Mouse (Mus musculus) lung, adult 18-20 months (tissue): Measurements from ENCODE around the gene Olfr374.
"Not testable (repeated sequence)": the region's sequence is repeated elsewhere in the genome, so short reads cannot be mapped to it uniquely, and the experiment has no call there.

ENCODE experiments used
- DNase-seq, 2 experiments: peaks; one replicate each; pipeline ENCODE4 v3.0.0; 2022; ENCODE audit warnings: mixed read lengths in 2 of 2

The Olfr374 gene

GRCm38 (mm10) chr8:72106740-72107139 is at the start of gene Olfr374:
Gene Olfr374 (plus strand): TSS chr8:72107040.
- no peak for DNase-seq

- not testable (repeated sequence) for DNase-seq
Measured at GRCm38 (mm10) chr8:72057643-72058042, 49.2 kb upstream of the Olfr374 start.

DNA sequence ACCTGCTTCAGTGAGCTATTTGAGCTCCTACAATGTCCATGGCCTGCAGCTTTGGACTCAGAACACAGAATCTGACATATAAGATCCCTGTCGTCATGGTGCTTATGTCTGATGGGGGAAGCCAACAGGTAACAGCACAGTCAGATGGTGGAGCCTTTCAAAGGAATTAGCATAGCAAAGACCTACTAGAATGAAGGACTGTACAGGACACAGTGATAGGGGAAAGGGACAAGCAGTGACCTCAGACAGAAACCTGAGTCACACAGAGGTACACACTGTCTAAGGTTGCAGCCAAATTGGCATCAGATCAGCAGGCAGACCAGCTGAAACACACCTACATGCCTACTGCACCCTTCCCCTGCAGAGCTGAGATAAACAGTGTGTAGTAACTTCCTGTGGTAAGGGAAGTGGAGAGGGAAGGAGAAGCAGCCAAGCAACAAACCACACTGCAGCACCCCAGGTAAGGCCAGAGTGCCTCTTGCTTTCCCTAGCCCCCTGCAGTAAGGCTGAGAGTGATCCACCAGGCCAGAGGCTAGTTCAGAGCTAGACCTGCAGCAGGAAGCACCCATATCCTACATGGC is 39.9 kb upstream of the Olfr374 start:
- DNase-seq = not testable (repeated sequence)

DNA sequence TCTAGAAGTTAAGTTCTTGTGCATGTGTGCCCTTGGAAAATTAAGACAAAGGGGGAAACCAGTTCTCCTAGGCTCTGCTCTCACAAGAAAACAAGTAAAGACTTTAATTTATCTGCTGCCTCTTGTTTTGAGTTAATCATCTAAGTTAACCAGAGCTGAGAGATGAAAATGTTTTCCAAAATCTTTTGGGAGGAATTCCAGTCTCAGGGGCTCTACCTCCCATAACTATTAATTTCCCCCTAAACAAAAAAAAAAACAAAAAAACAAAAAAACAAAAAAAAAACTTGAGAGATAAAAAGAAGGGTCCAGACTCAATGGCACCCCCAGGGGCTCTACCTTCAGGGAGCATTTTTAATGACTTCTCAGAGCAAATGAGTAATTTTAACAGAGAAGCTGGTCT is 24.0 kb upstream of the Olfr374 start, which contains the start of gene Olfr373:
Olfr373 (plus strand) TSS at position 301 of the 400 bp plus-strand sequence.
- not testable (repeated sequence) for DNase-seq

- no peak for DNase-seq
Measured at GRCm38 (mm10) chr8:72084744-72085143, 22.1 kb upstream of the Olfr374 start.

GRCm38 (mm10) chr8:72087611-72088010 is 19.2 kb upstream of the Olfr374 start:
- not testable (repeated sequence) for DNase-seq

- not testable (repeated sequence) for DNase-seq
Measured at GRCm38 (mm10) chr8:72096721-72097120, 10.1 kb upstream of the Olfr374 start.

DNA sequence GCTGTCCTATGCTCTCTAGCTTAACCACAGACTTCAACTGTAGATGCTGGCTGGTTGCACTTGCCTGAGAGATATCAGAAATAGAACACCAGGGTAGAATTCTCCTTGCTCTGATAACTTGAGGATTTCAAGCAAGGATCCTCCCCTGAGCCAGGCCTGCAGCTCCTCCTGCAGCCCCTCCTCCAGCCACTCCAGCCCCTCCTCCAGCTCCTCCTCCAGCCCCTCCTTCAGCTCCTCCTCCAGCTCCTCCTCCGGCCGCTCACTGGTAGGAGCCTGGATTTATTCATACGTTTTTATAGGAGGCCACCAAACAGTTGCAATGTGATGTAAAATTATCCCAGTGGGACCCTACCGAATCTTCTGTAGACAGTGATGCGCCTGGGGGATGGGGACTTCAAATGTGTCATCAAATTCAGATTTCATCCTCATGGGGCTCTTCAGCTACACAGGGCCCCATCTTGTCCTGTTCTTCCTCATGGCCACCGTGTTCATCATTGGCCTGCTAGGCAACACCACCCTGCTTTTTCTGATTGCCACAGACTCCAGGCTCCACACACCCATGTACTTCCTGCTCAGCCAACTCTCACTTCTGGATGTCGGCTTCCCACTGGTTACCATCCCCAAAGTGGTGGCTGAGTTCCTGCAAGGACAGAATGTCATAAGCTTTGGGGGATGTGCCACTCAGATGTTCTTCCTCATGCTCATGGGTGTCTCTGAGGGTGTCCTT is 7.3 kb upstream of the Olfr374 start:
- DNase-seq = peak; percentile 59

GRCm38 (mm10) chr8:72105165-72105564 is 1.7 kb upstream of the Olfr374 start:
- no peak for DNase-seq

- no peak for DNase-seq
Measured at GRCm38 (mm10) chr8:72110876-72111275, 4.0 kb downstream of the Olfr374 start.

- DNase-seq = no peak
Measured at GRCm38 (mm10) chr8:72112486-72112885, 5.6 kb downstream of the Olfr374 start.

DNA sequence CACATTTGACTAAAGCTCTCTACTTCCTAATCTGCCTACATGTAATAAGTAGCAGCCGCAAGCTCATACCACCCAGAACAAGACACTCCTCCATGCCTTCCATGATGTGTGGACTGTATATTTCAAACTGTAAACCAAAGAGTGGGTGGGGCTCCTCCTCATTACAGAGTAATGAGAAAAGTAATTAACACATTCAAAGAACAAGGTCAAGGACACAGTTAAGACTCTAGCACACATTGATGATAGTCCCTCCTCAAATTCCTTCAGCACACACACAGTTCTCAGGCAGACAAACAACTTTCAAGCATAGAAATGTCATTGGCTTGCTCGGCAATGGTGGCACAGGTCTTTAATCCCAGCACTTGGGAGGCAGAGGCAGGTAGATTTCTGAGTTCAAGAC is 8.4 kb downstream of the Olfr374 start:
- no peak for DNase-seq

DNA sequence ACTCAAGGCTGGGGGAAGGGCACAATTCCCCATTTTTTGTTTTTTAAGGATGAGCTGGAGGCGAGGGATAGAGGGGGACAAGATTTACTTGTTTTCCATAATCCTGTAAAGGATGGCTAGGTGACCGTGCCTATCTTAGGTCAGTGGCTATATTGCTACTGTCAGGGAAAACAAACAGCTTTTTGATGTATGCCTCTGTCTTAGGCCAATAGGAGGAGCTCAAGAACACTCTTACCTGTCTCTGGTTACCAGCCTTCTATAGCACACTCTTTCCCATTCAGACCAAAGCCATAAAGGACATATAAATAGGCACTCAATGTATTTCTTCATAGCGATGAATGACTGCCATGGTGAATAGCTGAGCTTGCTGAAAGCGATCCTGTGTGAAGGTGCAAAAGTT is 11.8 kb downstream of the Olfr374 start:
- DNase-seq = no peak

DNA sequence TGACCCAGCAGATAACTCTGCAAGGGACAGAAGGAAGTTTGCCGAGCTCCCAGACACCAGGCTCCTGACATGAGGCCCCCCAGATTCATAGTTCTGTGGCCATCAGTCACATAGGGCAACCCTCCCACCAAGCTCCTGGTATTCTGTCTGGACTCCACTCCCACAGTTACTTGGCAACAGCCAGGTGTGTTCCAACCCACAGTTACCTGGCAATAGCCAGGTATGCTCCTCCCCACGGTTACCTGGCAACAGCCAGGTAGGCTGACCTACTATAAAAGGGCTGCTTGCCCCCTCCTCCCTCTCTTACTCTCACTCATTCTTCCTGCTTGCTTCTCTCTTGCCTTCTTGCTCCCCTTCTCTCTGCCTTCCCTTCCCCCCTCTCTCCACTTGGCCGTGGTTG is 14.6 kb downstream of the Olfr374 start:
- peak in 1 of 2 experiments; percentile 33 for DNase-seq

DNA sequence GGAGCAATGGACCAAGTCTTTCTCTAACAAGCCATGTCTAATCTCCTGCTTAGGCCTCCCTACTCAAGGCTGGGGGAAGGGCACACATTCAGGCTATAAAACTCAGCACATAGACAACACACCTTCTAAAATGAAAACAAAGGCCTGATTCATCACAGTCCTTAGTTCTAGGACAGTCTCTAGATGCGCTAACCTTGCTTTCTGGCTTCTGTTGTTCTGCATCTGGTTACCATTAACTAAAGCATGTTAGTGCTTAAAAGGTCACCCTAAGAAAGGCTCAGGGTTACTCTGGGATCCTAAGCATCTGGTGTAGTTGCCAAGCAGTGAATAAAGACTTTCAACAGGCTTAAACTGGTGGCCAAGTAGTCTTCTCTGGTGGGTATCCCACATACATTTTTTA is 15.2 kb downstream of the Olfr374 start:
- DNase-seq = no peak

DNA sequence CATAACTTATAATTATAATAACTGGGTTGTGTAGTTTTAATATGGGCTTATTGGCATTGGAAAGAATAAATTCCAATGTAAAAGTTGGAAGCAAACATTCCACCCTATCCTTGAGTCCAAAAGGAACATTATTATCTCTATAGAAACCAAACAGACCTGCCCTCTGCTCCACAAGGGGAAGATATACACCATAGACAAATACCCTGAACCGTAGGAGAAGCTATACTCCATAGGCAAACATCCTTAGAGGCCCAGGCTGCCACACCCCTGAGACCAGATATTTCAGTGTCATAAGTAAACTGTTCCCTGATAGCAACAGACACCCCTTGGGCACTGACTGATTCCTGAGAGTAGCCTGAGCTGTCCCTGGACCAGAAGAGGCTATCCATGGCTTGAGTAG is 21.0 kb downstream of the Olfr374 start:
- no peak for DNase-seq

DNA sequence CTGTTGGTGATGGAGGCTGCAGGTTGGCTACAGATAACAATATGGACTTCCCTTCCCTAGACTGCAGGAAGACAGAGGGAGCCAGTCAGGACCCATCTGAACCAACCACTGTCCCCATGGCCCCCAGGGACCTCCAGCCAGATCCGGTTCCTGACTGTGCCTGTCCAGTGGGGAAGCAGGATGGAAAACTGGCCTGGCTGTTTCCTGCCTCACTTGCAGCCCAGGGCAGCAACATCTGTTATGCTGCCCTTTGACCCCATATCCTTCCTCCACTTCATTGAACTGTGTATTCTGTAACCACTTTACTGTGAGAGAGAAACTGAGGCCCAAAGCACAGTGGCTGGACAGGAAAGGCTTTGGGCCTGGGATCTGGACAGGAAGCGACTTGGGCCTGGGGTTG is 24.4 kb downstream of the Olfr374 start:
- no peak for DNase-seq

- no peak for DNase-seq
Measured at GRCm38 (mm10) chr8:72131901-72132300, 25.1 kb downstream of the Olfr374 start.

DNA sequence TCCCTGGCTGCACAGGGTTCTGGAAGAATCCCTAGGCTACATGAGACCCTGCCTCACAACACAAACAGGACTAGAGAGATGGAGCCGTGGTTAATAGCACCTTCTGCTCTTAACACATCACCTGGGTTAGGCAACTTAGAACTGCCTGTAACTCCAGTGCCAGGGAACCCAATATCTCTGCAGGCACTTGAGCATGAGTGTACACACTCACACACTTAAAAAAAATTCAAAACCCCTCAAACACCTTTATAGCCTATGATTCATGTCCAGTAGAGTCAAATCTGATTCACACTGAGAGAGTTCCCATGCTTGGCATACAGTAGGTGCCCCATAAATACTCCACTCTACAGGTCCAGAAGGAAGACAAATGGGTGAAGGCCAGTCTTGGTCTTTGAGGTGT is 25.6 kb downstream of the Olfr374 start:
- peak in 1 of 2 experiments; percentile 33 for DNase-seq

GRCm38 (mm10) chr8:72132891-72133290 is 26.1 kb downstream of the Olfr374 start:
- no peak for DNase-seq

- no peak for DNase-seq
Measured at GRCm38 (mm10) chr8:72133507-72133906, 26.7 kb downstream of the Olfr374 start.

- DNase-seq = peak; percentile 77 to 78
Measured at GRCm38 (mm10) chr8:72134756-72135445, 28.1 kb downstream of the Olfr374 start, which contains the start of gene Tpm4. Gene Tpm4 (plus strand): TSS chr8:72134975.

DNA sequence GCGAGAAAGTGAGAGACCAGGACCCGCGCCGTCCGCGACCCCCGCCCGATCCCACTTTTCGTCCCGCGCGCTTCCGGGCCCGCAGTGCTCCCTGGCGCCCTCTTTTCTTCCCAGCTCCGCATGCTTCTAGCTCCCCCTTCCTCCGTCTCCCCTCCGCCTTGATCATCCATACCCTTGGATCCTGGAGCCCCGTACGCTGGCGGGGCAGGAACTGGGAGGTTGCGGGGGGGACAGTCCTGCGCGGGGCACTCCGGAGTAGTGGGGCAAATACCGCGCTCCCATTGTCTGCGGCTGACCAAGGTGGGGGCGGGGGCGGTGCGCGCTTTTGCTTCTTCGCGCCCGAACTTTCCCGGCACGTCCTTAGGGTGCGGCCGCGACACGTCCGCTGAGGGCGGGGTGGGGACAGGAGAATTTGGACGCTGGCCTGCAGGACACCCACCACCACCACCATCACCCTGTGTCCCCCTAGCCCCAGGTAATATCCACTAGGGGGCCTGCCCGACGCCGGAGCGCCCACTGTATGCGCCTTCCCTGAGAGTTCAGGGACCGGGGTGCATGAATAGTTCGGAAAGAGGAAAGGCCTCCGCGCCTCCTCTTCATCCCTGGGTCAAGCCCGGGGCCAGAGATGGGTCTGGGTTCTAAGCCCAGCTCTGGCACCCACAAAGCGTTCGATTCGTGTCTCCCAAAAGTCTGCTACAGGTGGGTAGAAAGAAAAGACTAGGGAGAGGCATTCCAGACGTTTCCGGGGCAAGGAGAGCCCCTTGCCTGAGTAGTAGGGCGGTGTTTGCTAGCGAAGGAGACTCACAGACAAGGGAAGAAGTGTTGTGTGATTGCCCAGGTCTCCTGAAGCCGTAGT is 28.8 kb downstream of the Olfr374 start:
- peak; percentile 66 to 70 for DNase-seq
